Mouse (Mus musculus) heart, embryonic 10.5 days (tissue): ENCODE results near the gene Xylt1. TPM values are rescaled to one million over a fixed set of nuclear protein-coding genes. Genes with fewer than 3 reads are reported as not detected.

ENCODE experiments used
- DNase-seq: peaks from one replicate; pipeline ENCODE4 v3.0.0-alpha.2; 2017; ENCODE audit warnings: low spot score
- H3K27ac ChIP-seq: fragments of 300-500 bp; sonication (generic); 2 replicates; pipeline ENCODE4 v1.5.1; 2016; ENCODE audit warnings: mild to moderate bottlenecking
- H3K27me3 ChIP-seq: fragments of 300-500 bp; sonication (generic); 2 replicates; pipeline ENCODE4 v1.6.1; 2016; ENCODE audit warnings: mild to moderate bottlenecking; ENCODE audit not compliant: poor library complexity, insufficient read depth, severe bottlenecking
- H3K36me3 ChIP-seq: fragments of 300-500 bp; sonication (generic); 2 replicates; pipeline ENCODE4 v1.6.1; 2016; ENCODE audit warnings: mild to moderate bottlenecking, moderate library complexity
- H3K4me1 ChIP-seq: fragments of 300-500 bp; sonication (generic); 2 replicates; pipeline ENCODE4 v1.6.1; 2016; ENCODE audit warnings: mild to moderate bottlenecking
- H3K4me3 ChIP-seq: fragments of 300-500 bp; sonication (generic); 2 replicates; pipeline ENCODE4 v1.5.1; 2016; ENCODE audit warnings: mild to moderate bottlenecking, moderate library complexity
- H3K9me3 ChIP-seq: fragments of 300-500 bp; sonication (generic); 2 replicates; pipeline ENCODE4 v1.6.1; 2016; ENCODE audit warnings: mild to moderate bottlenecking, moderate library complexity
- WGBS: fragments of 180-500 bp; shearing (Covaris S2); methylation state at CpG from one replicate; pipeline ENCODE4 v1.1.7; 2016; 5-methylcytosine and 5-hydroxymethylcytosine counted together
- polyA plus RNA-seq: library from polyadenylated mRNA; unstranded; fragments of >200 nt; fragmentation: Nextera tagmentation; extraction: Ambion mirVana; gene quantifications from 2 replicates; pipeline ENCODE4 v1.2.1, GENCODE M21; 2016

Gene Xylt1
- polyA plus RNA-seq, 1 experiment from 2014 or later, result 1.8 TPM

DNA sequence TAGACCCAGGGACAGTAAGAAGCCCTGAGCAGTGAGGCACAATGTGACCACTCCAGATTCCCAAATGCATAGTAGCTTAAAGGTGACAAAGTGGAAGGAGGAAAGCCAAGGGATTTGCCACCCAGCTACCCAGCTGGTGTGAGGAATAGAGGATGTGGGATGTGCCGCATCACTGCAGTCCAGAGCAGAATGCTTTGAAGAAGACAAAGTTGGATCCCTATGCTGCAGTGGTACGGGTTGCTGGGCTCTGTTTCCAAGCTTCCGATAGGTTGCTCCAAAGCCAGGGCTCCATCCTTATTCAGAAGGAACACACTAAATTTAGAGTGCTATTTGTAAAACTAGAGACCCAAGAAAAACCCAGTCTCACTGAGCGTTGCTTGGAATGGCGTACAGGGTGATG is 275.0 kb downstream of the Xylt1 start:
- no peak overlapping the region for H3K27ac ChIP-seq
- H3K27me3 ChIP-seq, result no peaks in the 10 kb centered on the region
- H3K9me3 ChIP-seq, result no peaks in the 10 kb centered on the region
- DNase-seq, result no peak
- WGBS, result 90% methylated on average over 5 of the region's 5 CpGs
- H3K4me3 ChIP-seq, result no peak overlapping the region
- 0 out of 2 replicates have a peak, but pooled peaks cover 3% of the 10 kb centered on the region for H3K36me3 ChIP-seq
- H3K4me1 ChIP-seq, result no peaks in the 10 kb centered on the region

DNA sequence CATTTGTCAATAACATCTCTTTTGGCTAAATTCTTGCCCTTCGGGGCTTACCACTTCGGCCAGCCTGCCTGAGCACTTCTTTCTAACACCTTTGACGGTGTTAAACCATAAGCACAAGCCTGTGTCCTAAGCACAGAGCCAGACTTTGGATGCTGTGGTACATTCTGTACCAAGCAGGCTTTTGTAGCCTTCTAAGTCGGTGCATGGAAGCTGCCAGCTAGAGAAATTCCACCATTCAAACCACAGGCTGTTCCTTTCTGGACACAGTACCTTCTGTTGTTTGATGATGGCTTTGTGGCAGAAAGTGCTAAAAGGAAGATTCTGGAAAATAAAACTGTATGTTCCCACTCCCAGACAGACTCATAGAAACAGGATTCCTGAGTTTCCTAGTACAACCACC is 277.4 kb downstream of the Xylt1 start:
- Histone ChIP-seq H3K9me3 (no peaks in the 10 kb centered on the region), H3K36me3 (no peaks in the 10 kb centered on the region), H3K27ac (no peak overlapping the region), H3K4me3 (no peak overlapping the region), H3K27me3 (no peaks in the 10 kb centered on the region), H3K4me1 (no peaks in the 10 kb centered on the region)
- 92% methylated on average over 4 of the region's 4 CpGs for WGBS
- DNase-seq, result no peak

DNA sequence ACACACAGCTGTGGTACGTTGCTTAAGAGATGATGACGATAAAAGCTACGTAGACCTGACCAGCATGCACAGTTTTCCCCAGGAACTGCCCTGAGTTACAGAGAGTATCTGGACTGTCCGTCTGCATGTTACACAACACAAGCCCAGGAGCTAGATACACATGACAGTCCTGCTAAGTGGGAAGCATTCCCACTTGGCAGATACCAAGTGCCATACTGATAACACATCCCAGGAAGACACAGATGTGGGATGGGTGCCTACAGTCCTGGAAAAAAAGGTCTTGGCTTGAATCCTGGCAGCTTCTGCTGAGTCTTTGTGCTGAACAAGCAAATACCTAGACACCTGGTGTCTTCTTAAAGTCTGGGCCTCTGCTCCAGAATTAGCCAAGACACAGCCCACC is 278.0 kb downstream of the Xylt1 start:
- Histone ChIP-seq H3K4me1 (no peaks in the 10 kb centered on the region), H3K36me3 (no peaks in the 10 kb centered on the region), H3K27me3 (no peaks in the 10 kb centered on the region), H3K9me3 (no peaks in the 10 kb centered on the region), H3K27ac (no peak overlapping the region), H3K4me3 (no peak overlapping the region)
- DNase-seq, result no peak
- 76% methylated on average over 4 of the region's 4 CpGs for WGBS

DNA sequence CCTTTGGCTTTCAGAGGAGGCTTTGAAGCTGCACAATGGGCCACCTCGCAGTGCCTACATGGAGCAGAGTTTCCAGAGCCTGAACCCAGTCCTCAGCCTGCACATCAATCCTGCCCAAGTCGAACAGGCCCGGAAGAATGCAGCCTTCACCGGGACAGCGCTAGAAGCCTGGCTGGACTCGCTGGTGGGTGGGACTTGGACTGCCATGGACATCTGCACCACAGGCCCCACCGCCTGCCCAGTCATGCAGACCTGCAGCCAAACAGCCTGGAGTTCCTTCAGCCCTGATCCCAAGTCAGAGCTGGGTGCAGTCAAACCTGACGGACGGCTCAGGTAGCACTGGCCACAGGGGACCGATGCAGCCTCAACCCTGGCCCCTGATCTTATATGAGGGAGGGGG is 286.5 kb downstream of the Xylt1 start:
- Histone ChIP-seq H3K27ac (no peak overlapping the region), H3K36me3 (0 out of 2 replicates have a peak, but pooled peaks cover 4% of the 10 kb centered on the region), H3K4me1 (no peaks in the 10 kb centered on the region), H3K4me3 (no peak overlapping the region), H3K27me3 (no peaks in the 10 kb centered on the region), H3K9me3 (no peaks in the 10 kb centered on the region)
- no peak for DNase-seq
- WGBS, result 88% methylated on average over 10 of the region's 10 CpGs

DNA sequence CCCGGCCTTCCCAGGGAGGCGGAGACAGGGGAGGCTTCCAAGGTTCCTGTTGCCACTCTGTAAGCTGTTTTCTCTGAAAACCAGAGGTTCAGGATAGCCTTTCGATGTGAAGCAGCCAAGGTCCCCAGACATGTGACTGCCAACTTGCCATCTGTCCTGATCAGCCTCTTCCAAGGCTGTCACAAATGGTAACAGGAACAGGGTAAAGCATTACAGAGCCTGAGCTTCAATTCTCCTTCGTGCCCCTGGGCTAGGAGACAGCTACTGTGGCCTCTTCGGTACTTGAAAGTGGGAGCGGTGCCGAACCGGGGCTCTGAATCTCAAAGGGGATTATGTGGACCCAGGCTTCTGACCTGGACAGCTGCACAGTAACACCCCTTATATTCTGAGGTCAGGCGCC is 287.4 kb downstream of the Xylt1 start:
- no peak overlapping the region for H3K4me3 ChIP-seq
- no peak overlapping the region for H3K27ac ChIP-seq
- 0 out of 2 replicates have a peak, but pooled peaks cover 4% of the 10 kb centered on the region for H3K36me3 ChIP-seq
- 74% methylated on average over 9 of the region's 9 CpGs for WGBS
- no peak for DNase-seq
- H3K27me3 ChIP-seq, result no peaks in the 10 kb centered on the region
- H3K9me3 ChIP-seq, result no peaks in the 10 kb centered on the region
- H3K4me1 ChIP-seq, result no peaks in the 10 kb centered on the region

DNA sequence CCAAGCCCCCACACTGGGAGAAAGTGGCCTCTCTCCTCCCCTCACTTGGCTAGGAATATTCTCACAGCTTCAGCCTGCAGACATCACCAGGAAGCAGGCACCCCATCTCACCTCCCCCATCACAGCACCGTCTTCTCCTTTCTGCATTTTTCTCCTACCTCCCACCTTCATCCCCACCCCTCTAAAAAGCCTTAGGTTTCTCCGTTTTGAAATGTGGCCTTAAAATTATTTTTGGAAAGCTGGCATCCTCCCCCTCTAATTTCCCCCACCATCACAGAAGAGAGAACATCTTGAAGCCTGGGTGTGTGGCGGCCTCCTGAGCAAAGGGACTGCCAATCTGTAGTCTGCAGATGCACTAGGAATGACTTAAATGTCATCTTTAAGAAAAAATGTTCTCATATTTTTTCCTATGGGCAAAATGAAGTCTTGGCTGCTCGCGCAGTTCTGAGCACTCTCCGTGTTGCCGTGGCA is 291.4 kb downstream of the Xylt1 start:
- 0 out of 2 replicates have a peak, but pooled peaks cover 4% of the 10 kb centered on the region for H3K36me3 ChIP-seq
- DNase-seq, result no peak
- H3K27me3 ChIP-seq, result no peaks in the 10 kb centered on the region
- H3K27ac ChIP-seq, result no peak overlapping the region
- WGBS, result 81% methylated on average over 7 of the region's 7 CpGs
- no peaks in the 10 kb centered on the region for H3K4me1 ChIP-seq
- H3K4me3 ChIP-seq, result no peak overlapping the region
- no peaks in the 10 kb centered on the region for H3K9me3 ChIP-seq

DNA sequence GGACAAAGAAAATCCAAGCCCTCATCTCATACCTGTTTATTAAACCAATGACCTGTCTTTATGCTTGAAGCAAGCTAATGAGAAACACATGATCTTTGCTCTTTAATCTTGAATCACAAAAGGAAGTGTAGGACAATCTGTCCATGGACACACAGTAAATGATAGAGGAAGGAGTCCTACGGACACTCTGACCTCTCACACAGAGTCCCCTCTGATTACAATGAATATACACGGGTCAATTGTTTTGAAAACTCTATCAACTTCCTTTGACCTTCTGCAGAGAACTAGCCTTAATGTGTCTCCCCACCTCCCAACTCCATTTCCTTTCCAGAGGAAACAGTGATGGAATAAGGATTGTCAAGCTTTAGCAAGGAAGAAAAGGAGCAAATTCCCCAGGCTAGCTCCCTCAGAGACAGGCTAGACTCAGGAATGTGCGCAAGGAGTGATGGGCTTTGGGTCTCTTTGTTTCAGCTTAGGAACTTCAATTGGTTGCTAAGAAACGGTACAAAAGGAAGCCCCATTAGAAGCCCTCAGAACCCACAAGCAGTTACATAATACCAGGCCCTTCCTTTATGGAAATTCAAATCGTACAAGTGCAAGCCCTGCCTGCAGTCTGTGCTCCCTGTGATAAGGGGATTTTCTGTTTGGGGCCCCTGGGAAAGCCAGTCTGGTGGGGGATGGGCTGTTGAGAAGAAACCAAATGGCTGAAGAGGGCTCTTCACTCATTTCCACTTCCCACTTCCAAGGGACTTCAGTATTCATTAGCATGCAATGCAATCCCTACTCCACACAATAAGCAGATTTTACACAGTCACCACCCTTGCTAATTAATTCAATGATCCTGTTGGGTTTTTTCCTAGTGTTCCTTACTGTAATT is 305.6 kb downstream of the Xylt1 start:
- Histone ChIP-seq H3K9me3 (no peaks in the 10 kb centered on the region), H3K4me3 (no peak overlapping the region), H3K36me3 (no peaks in the 10 kb centered on the region), H3K4me1 (peaks cover 5% of the 10 kb centered on the region; the same call in 1 of the 2 replicates), H3K27me3 (no peaks in the 10 kb centered on the region), H3K27ac (no peak overlapping the region)
- DNase-seq, result no peak
- 27% methylated on average over 5 of the region's 5 CpGs for WGBS

DNA sequence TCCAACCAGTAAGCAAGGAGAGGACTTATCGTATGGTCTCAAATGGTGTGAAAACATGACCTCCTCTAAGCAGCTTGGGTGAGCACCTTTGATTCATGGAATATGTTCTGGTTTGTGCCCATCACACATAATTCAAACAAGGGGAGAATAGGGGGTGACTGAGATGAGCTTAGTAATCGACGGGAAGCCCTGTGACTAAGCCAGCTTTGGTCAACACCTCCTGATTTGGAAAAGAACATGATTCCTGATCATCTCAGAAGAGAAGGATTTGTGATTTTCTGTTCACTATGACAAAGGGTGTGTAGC is 306.2 kb downstream of the Xylt1 start:
- no peaks in the 10 kb centered on the region for H3K27me3 ChIP-seq
- WGBS, result 80% methylated on average over 3 of the region's 3 CpGs
- no peak for DNase-seq
- H3K4me3 ChIP-seq, result no peak overlapping the region
- H3K27ac ChIP-seq, result no peak overlapping the region
- peaks cover 5% of the 10 kb centered on the region; the same call in 1 of the 2 replicates for H3K4me1 ChIP-seq
- no peaks in the 10 kb centered on the region for H3K36me3 ChIP-seq
- H3K9me3 ChIP-seq, result no peaks in the 10 kb centered on the region

DNA sequence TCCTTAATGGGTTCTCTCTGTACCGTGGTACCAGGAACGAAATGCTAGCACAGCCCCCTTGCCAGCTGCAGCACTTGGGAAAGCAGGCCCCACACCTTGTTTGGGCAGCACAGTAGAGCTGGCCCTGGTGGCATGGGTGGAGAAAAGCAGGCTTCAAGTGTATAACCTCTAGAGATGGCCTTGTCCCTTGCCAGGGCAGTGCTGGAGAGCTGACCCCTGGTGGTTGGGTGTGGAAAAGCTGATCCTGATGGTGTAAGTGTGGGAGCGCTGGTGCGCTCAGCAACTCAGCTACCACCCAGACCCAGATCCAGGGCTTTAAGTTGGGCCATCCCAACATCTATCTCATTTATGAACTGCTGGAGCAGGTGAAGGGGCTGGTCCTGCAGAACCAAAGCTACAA is 314.8 kb downstream of the Xylt1 start:
- no peaks in the 10 kb centered on the region for H3K27me3 ChIP-seq
- no peak for DNase-seq
- no peak overlapping the region for H3K4me3 ChIP-seq
- no peak overlapping the region for H3K27ac ChIP-seq
- no peaks in the 10 kb centered on the region for H3K4me1 ChIP-seq
- H3K9me3 ChIP-seq, result no peaks in the 10 kb centered on the region
- 77% methylated on average over 4 of the region's 4 CpGs for WGBS
- H3K36me3 ChIP-seq, result no peaks in the 10 kb centered on the region

DNA sequence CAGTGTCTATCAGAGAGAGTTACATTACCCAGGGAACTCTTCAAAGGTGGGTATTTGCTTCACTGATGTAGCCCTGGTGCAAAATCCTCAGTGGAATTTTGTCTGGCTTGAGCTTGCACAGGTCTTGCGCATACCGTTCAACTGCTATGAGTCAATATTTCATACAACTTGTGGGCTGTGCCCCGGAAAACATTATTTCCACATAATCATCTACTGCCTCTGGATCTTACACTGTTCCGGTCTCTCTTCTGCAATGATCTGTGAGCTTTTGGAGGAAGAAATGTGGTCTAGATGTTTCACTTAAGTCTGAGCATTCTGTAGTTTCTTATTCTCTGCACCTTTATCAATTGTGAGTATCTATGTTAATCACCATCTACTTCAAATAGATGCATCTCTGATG is 316.9 kb downstream of the Xylt1 start:
- Histone ChIP-seq H3K4me1 (no peaks in the 10 kb centered on the region), H3K27ac (no peak overlapping the region), H3K36me3 (no peaks in the 10 kb centered on the region), H3K4me3 (no peak overlapping the region), H3K27me3 (no peaks in the 10 kb centered on the region), H3K9me3 (no peaks in the 10 kb centered on the region)
- DNase-seq, result no peak
- 94% methylated on average over 4 of the region's 4 CpGs for WGBS

DNA sequence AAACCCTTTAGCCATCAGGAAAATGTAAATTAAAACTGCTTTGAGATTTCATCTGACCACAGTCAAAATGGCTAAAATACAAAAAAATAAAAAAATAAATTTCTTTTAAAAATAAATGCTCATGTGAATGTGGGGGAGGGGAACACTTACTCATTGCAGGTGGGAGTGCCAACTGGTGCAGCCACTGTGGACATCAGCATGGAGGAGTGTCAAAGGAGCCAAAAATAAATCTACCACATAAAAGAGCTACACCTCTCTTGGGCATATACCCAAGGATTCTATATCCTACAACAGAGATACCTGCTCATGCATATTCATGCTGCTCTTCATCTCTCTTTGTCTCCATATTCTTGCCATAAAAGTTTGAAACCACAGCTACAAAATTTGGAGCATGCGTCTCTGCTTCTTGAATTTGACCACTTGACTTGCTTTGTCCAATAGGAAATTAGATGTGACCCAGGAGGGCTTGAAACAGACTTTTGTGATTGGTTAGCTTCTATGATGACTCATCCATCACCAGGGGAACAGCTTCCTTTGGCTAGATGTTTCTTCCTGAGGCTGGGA is 317.9 kb downstream of the Xylt1 start:
- Histone ChIP-seq H3K4me1 (no peaks in the 10 kb centered on the region), H3K4me3 (no peak overlapping the region), H3K27ac (no peak overlapping the region), H3K36me3 (no peaks in the 10 kb centered on the region), H3K9me3 (no peaks in the 10 kb centered on the region), H3K27me3 (no peaks in the 10 kb centered on the region)
- no peak for DNase-seq
- 88% methylated on average over 1 of the region's 1 CpGs for WGBS

DNA sequence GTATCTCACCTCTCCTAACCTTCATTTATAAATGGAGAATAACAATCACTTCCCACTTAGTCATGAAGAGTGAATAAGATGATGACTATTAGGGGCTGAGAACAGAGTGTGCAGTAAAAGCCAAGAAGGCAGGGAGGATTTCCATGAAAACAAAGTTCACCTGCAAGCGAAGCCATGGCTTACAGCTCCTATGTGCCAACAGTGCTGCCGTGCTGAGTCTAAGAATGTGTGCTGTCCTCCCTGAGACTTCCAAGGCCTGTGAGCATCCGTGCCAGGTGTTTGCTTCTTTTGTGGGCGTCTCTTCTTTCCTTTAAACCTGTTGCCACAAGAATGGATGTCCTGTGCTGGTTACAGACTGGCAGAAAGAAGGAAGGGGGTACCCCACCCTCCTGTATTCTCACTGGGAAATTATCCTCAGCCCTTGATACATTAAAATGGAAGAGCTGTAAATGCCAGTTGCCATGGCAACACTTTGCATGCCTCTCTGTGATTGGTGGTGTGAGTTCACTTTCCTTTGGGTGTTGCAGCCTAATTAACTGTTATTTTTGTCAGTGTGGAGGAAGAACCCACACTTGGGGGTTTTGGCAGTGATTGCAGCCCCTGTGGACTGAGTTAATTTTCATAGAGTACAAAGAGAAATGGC is 318.7 kb downstream of the Xylt1 start:
- Histone ChIP-seq H3K27me3 (no peaks in the 10 kb centered on the region), H3K4me1 (no peaks in the 10 kb centered on the region), H3K9me3 (no peaks in the 10 kb centered on the region), H3K36me3 (no peaks in the 10 kb centered on the region), H3K4me3 (no peak overlapping the region), H3K27ac (no peak overlapping the region)
- DNase-seq, result no peak
- WGBS, result 74% methylated on average over 4 of the region's 4 CpGs

DNA sequence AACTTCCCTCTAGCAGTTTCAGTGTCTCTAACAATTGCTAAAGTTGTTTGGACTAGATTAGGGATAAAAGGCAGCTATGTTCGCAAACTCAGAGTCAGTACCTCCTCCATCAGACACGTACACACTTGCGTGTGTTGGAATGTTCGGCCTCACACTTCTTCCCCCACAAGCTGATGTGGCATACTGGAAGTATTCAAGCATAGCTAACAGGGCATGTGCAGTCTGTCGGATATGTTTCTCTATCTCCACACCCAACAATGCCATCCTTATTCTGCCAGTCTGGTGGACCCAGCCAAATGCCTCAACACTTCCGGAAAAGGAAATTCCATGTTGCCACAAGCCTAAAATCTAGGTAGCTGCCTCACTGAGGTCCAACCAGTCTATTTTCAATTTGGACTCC is 319.3 kb downstream of the Xylt1 start:
- no peak overlapping the region for H3K4me3 ChIP-seq
- no peaks in the 10 kb centered on the region for H3K36me3 ChIP-seq
- no peaks in the 10 kb centered on the region for H3K27me3 ChIP-seq
- no peak overlapping the region for H3K27ac ChIP-seq
- DNase-seq, result no peak
- H3K4me1 ChIP-seq, result no peaks in the 10 kb centered on the region
- H3K9me3 ChIP-seq, result no peaks in the 10 kb centered on the region
- WGBS, result 73% methylated on average over 6 of the region's 6 CpGs
